Mouse (Mus musculus): Measurements from ENCODE around the gene Olfr106-ps.

GRCm38 (mm10) chr17:37413380-37413779, 23.2 kb downstream of the Olfr106-ps start:
- TF ChIP-seq CTCF (conservative IDR thresholded peaks at IDR 0.05 in 1 of 2, IDR thresholded peaks at IDR 0.05 in 1 of 2; ENCODE audit: low read depth in 2 of 2, low read length in 2 of 2) (no peak), POLR2A (IDR thresholded peaks at IDR 0.05; ENCODE audit: low read depth, low read length) (no peak), ZKSCAN1 (IDR thresholded peaks at IDR 0.05; ENCODE audit: borderline replicate concordance, low read depth, low read length) (no peak), EP300 (IDR thresholded peaks at IDR 0.05; ENCODE audit: low read length) (no peak), E2F4 (IDR thresholded peaks at IDR 0.05; ENCODE audit: insufficient replicate concordance, low read depth, low read length) (no peak), UBTF (IDR thresholded peaks at IDR 0.05; ENCODE audit: low read depth, low read length) (no peak), MAFK (IDR thresholded peaks at IDR 0.05; ENCODE audit: insufficient replicate concordance, low read length) (no peak), ELF1 (IDR thresholded peaks at IDR 0.05; ENCODE audit: low read depth, low read length) (no peak), MEF2A (IDR thresholded peaks at IDR 0.05; ENCODE audit: borderline replicate concordance, low read depth, low read length) (no peak), CHD2 (IDR thresholded peaks at IDR 0.05; ENCODE audit: low read length) (no peak)
